Mouse (Mus musculus) urinary bladder, postnatal 14 days (tissue): ENCODE results near the gene Pias3.
A peak's percentile ranks its signal among the peaks of the same experiment; 100 is the strongest.
"Not testable (repeated sequence)": the region's sequence is repeated elsewhere in the genome, so short reads cannot be mapped to it uniquely, and the experiment has no call there.

Source experiments
- DNase-seq: peaks from one replicate; pipeline ENCODE4 v3.0.0; 2021; ENCODE audit warnings: low spot score

Pias3 gene

DNA sequence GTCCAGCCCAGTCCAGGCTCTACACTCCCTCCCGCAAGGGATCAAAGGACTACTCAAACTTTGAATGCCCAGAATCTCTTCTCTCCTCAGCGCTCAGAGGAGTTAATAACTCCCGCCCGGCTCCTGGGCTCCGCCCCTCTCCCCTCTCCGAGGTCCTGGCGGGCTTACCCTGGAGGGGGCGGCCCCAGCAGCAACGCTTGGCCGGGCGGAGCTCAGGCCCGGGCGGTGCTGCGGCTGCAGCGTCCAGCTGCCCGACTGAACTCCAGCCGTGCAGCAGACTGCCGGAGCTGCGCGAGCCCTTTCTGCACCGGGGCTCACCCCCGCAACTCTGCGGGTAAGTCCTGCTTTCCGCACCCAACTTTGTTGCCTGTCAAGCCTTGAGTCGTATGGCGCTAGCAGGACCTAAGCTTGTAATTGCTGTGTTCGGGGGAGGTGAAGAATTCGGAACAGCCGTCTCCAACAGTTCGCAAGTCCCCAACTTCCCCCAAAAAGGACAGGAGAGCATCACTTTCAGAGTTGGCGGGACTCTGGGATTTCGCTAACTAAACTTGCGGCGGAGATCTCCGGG, at the start of gene Pias3:
Gene Pias3 (plus strand): TSS at position 187 of the 568 bp plus-strand sequence.
- DNase-seq = peak; percentile 91

DNA sequence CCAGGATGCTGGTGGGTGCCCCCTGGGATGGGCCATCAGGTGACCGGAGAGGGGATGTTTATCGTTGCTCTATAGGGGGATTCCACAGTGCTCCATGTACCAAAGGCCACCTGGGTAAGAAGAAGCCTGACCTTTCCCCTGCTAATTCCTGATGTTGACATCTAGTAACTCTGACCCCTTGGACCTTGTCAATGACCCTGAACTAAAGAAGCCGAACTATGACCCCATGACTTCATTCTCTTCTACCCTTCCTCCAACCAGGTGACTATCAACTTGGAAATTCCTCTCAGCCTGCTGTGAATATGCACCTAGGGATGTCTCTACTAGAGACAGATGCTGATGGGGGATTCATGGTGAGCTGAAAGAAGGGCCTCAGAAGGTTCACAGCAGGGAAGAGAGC, 48.8 kb upstream of the Pias3 start:
- DNase-seq = no peak

DNA sequence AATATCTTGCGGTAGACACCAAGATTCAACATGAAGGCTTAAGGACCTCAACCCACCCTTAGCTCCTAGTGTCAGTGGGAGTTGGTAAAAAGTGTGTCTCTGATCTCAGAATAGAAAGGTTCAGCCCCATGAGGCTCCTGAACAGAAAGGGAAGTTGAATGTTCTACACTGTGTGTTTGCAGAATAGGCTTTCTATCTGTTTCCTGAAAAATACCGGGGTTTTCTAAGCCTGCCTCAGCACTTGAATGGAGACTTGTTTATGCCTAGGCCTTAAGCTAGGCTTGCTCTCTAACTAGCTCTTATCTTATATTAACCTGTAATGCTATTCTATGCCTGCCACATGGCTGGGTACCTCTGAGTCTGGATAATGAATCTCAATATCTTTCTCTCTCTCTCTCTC, 35.3 kb upstream of the Pias3 start:
- DNase-seq = no peak

DNA sequence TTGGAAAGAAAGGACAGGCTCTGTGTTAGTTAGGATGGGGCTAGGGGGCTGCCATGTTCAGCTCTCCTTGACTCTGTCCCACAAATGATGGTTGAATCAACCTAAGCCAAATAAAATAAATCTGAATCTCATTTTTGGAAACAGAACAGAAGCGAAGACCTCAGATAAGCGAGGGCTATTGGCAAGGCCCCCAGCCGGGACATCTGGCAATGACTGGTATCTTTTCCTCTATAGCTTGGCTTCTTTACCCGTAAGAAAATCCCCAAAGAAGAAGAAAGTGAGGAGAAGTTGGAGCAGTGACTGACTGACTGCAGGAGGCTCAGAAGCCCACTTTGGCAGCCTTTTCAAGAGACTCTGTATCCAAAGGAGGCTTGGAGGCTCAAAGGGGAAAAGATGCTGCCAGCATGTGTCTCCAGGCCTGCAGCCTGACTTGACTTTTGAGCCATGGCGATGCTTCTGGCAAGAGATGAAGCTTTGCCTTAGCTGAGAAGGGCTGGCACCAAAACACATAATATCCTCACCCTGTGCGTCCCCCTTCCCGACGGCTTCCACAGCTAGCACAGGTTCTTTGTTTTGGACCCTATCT, 33.4 kb upstream of the Pias3 start:
- DNase-seq = no peak

DNA sequence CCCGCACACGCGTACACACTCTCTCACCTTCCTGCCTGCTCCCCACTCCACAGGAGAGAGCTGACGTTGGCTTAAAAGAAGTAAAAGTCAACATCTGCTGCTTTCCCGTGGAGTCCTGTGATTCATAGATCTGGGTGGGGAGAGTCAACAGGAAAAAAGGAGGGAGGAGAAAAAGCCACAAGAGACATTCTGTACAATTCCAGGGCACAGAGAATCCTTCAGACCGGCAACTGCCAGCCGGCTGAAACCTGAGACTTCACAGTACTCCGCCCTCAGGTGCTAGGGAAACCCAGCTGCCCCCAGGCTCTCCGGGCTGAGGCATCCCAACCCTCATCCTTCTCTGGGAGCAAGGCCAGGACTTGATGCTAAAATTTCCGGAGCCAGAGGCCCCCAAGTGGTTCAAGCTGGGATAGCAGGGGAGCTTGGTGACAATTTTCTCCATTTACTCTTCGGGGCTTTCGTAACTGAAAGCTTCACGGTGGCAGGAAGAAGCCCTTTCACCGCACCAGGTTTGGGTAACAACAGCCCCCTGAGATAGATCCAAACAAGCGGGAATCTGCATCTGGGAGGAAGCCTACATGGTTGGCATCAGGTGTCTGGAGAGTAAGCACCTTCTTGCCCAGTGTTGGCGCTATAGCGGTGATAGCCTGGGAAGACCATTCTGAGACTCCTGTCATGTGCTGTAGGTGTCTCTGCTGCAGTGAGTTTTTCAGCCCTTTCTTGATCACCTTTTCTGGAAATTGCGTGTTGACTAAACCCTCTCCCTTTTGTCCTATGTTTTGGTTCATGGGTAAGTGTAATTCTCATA, 32.5 kb upstream of the Pias3 start:
- peak; percentile 88 for DNase-seq

DNA sequence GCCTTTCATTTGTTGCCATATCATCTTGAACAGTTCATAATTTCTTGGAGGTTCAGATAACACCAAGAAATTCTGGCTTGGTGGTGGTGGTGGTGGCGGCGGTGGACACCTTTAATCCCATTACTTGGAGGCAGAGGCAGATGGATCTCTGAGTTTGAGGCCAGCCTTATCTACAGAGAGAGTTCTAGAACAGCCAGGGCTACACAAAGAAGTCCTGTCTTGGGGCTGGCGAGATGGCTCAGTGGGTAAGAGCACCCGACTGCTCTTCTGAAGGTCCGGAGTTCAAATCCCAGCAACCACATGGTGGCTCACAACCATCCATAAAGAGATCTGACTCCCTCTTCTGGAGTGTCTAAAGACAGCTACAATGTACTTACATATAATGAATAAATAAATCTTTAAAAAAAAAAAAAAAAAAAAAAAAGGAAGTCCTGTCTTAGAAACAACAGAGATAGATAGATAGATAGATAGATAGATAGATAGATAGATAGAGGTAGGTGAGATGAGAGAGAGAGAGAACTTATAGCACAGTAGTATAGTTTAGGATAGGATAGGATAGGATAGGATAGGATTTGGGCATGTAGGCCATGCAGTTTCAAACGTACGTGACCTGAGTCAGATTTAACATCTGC, 30.3 kb upstream of the Pias3 start:
- DNase-seq = not testable (repeated sequence)

DNA sequence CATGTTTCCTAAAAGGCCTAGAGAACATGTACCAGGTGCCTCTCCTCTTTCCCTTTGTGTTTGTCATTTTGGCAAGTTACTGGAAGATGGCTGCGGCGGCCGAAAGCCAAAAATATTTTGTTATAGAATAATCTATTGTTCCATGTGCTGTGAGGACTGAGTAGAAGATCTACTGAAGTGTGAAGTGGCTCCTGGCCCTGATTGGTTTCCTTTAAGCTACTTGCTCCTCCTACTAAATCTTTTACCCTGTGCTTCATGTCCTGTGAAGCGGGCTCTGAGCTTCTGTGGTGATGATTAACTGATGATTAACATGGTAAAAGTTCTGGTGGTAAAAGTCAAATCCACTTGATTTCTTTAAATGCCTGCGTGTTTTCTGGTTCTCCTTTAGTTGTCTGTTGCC, 29.3 kb upstream of the Pias3 start:
- DNase-seq = no peak

DNA sequence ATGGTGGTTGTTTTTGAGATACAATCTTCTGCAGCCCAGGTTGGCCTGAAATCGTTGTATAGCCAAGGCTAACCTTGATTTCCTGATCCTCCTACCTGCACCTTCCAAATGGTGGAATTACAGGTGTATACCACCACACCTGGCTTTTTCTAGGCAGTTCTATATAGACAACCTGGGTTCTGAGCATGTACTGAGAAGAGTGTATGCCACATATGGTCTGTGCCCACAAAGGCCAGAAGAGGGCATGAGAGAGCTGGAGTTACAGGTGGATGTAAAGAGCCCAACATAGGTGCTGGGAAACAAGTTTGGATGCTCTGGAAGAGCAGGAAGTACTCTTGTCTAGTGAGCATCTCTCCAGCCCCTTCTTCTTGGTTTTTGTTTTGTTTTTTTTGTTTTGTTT, 28.9 kb upstream of the Pias3 start:
- DNase-seq = peak; percentile 56

DNA sequence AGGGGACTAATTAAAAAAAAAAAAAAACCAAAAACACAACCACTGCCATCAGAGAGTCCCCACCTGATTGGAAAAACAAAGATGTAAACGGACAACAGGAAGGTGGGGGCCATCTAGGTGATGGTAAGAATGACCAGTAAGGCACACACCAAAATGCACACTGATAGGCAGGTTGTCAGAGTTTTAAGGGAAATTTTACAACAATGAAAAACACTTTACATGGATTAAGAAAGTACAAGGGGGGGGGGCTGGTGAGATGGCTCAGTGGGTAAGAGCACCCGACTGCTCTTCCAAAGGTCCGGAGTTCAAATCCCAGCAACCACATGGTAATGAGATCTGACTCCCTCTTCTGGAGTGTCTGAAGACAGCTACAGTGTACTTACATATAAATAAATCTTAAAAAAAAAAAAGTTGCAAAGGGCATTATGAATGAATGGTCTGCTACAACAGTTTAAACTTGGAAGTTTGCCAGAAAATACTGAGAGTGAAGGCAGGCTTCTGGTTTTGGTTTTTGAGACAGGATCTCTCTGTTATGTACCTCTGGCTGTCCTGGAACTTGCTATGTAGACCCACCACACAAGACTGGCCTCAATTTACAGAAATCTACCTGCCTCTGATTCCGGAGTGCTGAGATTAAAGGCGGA, 27.6 kb upstream of the Pias3 start:
- DNase-seq = no peak

DNA sequence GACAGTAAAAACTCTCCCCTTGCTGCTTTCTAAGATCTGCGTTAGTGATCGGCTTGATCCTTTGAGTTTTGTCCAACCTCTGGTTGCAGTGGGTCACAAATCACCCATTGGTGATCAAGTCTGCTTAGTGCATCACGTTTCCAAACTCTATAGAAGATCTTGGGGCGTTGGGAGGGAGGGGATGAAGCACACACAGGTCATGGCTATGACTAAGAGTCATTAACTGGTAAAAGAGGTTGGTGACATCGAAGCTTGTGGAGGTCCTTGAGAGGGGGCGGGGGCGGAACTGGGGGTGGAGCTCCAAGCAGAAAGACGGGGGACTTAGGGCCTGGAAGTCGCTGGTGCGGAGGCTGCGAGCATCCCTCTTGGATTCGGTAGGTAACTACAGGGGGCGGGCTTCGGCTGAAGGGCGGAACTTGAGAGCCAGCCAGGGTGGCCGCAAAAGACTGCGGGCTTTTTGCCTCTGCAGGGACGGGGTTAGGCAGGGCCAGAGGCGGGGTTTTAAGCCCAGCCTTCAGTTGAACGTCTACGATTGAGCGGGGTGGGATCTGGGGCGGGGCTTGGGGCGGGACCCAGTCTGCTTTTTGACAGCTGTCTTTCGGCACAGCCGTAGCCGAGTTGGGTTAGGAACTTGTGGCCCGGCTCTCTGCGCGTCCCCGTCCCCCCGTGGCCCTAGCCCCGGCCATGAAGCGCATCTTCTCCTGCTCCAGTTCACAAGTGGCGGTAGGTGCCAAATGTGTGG, 26.3 kb upstream of the Pias3 start, which contains the start of gene Ankrd35:
Gene Ankrd35 (plus strand): TSS at position 405 of the 742 bp plus-strand sequence.
- DNase-seq = peak; percentile 88

DNA sequence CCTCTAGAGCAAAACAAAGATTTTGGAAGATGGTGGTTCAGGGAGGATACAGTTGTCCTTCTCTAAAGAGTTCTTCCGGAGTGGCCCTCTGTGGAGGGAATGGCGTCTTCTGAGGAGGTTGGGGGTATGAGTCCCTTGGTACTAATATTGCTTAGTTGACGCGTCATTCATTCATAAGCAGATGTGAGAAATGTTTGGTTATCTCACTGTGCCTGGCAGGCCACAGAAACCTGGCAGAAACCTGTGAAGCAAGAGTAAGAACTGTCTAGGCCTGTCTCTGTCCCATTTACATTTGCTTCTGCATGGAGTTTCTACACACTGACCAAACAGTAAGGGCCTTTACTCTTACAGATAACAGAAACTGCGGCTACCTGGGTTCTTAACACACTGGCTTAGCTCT, 24.7 kb upstream of the Pias3 start:
- DNase-seq = no peak

DNA sequence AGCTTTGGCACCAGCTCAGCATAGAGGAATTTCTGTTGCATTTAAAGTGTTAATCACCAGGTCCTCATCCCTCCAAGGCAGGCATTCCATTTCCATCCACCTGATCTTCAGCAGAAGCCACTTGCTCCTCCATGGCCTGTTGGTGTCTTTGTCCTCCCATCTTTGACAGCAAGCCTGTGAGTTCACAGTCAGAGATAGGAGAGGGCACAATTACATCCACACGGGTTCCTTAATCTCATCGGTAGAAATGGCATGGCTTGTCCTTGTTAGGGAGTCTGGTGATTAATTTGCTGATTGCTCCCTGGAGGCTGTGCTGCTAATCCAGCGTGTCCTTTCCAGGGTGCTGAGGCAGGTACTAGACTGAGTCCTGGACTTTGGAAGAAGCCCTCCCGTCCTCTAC, 22.7 kb upstream of the Pias3 start:
- no peak for DNase-seq

DNA sequence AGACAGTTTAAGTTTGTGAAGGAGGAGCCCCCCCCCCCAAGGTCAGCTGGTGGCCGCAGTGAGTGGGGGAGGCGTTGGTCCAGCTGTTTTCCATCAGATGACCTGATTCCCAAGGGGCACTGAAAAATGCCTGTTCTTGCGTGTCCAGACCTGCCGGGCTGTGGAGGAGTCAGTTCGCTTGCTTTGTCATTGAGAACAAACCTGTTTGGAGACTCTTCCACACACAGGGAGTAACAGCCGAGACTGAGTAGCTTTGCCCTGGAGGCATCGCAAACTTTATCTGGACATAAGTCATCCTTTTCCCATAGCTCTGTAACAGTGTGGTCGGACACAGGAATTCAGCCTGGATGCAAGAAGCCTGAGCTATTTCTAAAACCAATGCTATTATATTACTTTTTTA, 21.7 kb upstream of the Pias3 start:
- peak; percentile 67 for DNase-seq

DNA sequence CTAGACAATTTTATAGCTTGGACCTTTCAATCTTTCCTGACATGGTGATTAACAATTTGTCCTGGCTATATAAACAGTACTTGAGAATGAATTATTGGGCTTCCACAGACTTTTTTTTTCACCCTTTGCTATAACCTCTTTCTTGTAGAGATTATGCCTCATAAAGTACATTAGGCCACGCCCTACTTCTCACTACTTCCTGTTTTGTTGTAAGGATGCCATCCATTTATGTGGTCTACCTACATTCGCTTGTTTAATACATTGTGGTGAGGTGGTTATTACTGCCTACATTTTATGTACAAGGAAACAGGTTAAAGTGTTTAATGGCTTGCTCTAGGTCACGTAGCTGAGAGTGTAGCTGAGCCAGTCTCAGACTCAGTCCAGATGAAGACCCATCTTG, 21.0 kb upstream of the Pias3 start:
- no peak for DNase-seq

DNA sequence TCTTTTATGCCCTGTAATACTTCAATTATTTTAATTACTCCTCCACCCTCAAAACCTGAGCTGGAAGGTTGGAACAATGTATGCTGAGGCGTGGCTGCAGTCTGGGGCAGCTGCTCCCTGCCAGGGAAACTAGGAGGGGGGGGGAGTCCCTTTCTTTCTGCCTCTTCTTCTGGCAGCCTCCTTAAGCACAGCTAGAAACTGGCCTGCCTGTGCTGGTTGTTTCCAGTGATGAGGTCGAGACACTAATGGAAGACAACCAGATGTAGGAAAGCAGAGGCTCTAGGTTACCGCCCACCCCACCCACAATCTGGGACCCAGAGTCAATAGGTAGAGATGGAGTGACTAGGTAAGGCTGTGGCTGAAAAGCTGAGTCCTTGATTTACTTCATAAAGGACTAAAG, 20.5 kb upstream of the Pias3 start:
- no peak for DNase-seq

DNA sequence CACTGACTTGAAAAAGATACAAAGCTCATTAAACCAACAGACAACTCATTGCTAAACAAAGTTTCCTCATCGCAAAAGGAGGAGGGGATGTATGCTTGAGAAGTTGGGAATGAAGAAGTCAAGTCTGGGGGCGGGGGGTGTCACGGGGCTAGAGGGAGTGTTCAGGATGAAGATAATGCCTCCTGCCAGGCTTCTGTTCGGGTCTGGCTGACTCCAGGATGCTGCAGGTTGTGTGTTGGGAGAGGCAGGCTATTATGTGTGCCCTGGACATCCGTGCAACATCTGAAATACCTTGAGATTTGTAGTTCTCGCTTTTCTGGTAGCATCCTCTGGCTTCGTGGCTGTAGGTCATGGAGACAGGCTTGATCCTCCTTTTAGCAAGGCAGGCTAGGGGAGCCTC, 17.7 kb upstream of the Pias3 start:
- DNase-seq = no peak

DNA sequence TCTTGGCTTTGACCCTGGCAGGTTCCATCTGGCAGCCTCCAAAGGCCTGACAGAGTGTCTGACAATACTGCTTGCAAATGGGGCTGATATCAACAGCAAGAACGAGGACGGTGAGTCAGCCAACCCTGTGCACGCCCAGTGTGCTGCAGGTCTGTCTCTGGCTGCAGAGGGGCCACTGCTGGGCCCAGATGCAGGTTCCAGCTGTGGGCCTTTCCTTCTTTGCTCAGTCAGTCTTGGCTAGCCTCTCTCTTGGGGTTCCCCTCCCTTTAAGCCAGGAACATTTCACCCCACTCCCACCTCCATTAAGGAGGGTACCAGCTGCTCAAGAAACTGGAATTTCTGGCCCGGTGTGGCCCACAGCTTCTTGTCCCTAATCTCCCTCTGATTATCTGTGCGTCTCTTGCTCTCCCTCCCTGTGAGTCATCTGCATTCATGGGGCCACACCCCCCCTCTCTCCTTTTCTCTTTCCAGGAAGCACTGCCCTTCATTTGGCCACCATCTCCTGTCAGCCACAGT, 17.0 kb upstream of the Pias3 start:
- peak; percentile 70 for DNase-seq

DNA sequence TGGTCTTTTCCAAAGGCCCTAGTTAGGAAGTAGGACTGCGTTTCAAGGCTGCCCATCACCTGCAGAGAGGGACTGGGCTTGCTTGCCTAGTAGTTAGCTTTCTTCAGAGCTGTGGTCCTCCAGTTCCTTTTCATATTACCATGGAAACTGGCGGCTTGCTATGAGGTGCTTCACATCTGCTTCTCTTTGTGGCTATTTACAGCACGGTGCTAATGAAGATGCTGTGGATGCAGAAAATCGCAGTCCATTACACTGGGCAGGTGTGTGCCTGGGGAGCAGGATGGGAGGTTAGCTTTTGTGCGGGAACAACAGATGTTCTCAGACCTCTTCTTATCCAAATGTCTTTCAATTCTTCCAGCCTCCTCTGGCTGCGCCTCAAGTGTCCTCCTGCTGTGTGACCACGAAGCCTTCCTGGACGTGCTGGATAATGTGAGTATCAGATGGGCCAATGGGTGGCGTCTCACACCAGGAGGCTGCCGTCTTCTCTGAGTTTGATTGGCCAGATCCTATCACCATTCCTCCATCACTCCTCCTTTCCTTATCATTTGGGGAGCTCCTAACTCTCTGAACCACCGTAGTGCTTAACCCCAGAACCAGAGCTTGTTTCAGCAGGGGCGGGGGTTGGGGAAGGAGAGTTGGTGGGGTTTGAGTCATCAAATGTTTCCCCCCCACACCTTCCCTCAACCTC, 15.8 kb upstream of the Pias3 start:
- no peak for DNase-seq

DNA sequence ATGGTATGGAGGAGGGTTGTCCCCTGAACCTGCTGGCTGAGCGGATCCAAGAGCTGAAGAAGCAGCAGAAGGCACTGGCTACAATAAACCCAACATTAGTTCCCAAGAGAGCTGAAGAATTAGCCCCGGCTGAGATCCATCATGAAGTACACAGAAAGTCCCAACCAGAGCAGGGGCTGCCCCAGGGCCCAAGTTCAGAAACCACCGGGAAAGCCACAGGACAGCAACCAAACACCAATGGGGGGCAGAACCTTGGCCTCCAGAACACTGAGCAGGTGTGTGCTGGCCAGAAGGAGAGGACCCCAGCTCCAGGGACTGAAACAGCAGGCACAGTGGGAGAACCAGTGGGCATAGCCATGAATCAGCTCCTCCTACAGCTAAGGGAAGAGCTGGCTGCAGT, 12.7 kb upstream of the Pias3 start:
- no peak for DNase-seq

DNA sequence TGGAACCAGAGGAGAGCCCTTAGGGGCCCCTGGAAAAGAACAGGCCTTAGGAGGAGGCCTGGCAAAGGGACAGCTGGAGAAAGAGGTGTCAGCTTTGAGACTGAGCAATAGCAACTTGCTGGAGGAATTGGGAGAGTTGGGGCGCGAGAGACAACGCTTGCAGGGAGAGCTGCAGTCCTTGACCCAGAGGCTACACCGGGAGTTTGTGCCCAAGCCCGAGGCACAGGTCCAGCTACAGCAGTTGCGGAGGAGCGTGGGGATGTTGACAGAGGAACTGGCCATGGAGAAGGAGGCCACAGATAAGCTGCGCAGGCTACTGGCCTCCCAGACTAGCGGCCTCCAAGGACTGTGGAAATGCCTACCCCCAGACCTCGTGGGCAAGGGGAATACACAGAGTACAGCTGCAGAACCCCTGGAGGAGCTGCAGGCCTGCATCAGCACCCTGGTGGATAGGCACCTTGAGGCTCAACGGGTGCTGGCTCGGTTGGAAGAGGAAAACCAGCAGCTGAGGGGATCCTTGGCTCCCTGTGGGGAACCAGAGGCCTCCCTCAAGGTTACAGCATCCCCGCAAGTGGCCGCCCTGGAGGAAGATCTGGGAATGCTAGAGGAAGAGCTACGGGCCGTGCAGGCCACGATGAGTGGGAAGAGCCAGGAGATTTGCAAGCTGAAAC, 11.9 kb upstream of the Pias3 start:
- no peak for DNase-seq

DNA sequence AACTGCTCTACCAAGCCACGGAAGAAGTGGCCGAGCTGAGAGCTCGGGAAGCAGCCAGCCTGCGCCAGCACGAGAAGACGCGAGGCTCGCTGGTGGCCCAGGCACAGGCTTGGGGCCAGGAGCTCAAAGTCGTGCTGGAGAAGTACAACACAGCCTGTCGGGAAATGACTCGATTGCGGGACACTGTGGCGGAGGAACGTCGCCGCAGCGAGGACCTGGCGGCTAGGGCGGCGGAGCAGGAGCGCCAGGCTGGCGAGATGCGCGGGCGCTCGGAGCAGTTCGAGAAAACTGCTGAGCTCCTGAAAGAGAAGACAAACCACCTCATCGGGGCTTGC, 11.4 kb upstream of the Pias3 start:
- DNase-seq = no peak
